Mouse (Mus musculus) limb, embryonic 11.5 days (tissue): ENCODE measurements at regions not wholly inside any gene's neighbourhood (a gene's known extent, or its start where the extent isn't known, plus 50 kb on each side); places are given as distances from the start of the nearest gene placed in this dataset.

Experiments
- ATAC-seq: fragments of 200-750 bp; cut with Nextera tagmentation; 2 replicates; pipeline ENCODE4 v1.8.0; 2017; ENCODE audit warnings: low read depth; ENCODE audit not compliant: insufficient number of reproducible peaks, low FRiP score, low TSS enrichment
- DNase-seq: peaks from one replicate; pipeline ENCODE4 v3.0.0-alpha.2; 2015; ENCODE audit warnings: low spot score
- H3K27ac ChIP-seq: fragments of 300-500 bp; sonication (generic); replicated peaks from 2 replicates; pipeline ENCODE4 v1.5.1; 2014; ENCODE audit warnings: low read depth, mild to moderate bottlenecking, low read length
- H3K27me3 ChIP-seq: fragments of 300-500 bp; sonication (generic); 2 replicates; pipeline ENCODE4 v1.6.1; 2014; ENCODE audit warnings: mild to moderate bottlenecking, low read length, mixed read lengths; ENCODE audit not compliant: control insufficient read depth, insufficient read depth
- H3K36me3 ChIP-seq: fragments of 300-500 bp; sonication (generic); 2 replicates; pipeline ENCODE4 v1.6.1; 2014; ENCODE audit warnings: mild to moderate bottlenecking, low read length, moderate library complexity, mixed read lengths; ENCODE audit not compliant: control insufficient read depth, insufficient read depth
- H3K4me1 ChIP-seq: fragments of 300-500 bp; sonication (generic); 2 replicates; pipeline ENCODE4 v1.6.1; 2014; ENCODE audit warnings: low read length, mixed read lengths; ENCODE audit not compliant: control insufficient read depth, insufficient read depth
- H3K4me2 ChIP-seq: fragments of 300-500 bp; sonication (generic); 2 replicates; pipeline ENCODE4 v1.6.1; 2014; ENCODE audit warnings: low read depth, mild to moderate bottlenecking, moderate library complexity; ENCODE audit not compliant: severe bottlenecking
- H3K4me3 ChIP-seq: fragments of 300-500 bp; sonication (generic); 2 replicates; pipeline ENCODE4 v1.5.1; 2014; ENCODE audit warnings: low read depth, low read length
- H3K9ac ChIP-seq: fragments of 300-500 bp; sonication (generic); 2 replicates; pipeline ENCODE4 v1.6.1; 2014; ENCODE audit warnings: mild to moderate bottlenecking, low read length
- H3K9me3 ChIP-seq: fragments of 300-500 bp; sonication (generic); 2 replicates; pipeline ENCODE4 v1.6.1; 2016; ENCODE audit warnings: low read length; ENCODE audit not compliant: control insufficient read depth
- WGBS: fragments of 180-500 bp; shearing (Covaris S2); extraction: QIAGEN DNeasy Blood & Tissue Kit; methylation state at CpG from one replicate; pipeline ENCODE4 v1.1.7; 2014; 5-methylcytosine and 5-hydroxymethylcytosine counted together

- WGBS = 60% methylated on average over 10 of the region's 10 CpGs
- Histone ChIP-seq H3K9me3 (no peaks in the 10 kb centered on the region), H3K4me3 (no peak overlapping the region), H3K9ac (no peak overlapping the region), H3K27ac (no peak overlapping the region), H3K4me1 (0 out of 2 replicates have a peak, but pooled peaks cover 2% of the 10 kb centered on the region), H3K4me2 (no peak overlapping the region), H3K36me3 (no peaks in the 10 kb centered on the region), H3K27me3 (no peaks in the 10 kb centered on the region)
- DNase-seq (no peak), ATAC-seq (no peak)
Measured at GRCm38 (mm10) chr11:117554111-117554510, 69.9 kb downstream of the Gm11733 start.

DNA sequence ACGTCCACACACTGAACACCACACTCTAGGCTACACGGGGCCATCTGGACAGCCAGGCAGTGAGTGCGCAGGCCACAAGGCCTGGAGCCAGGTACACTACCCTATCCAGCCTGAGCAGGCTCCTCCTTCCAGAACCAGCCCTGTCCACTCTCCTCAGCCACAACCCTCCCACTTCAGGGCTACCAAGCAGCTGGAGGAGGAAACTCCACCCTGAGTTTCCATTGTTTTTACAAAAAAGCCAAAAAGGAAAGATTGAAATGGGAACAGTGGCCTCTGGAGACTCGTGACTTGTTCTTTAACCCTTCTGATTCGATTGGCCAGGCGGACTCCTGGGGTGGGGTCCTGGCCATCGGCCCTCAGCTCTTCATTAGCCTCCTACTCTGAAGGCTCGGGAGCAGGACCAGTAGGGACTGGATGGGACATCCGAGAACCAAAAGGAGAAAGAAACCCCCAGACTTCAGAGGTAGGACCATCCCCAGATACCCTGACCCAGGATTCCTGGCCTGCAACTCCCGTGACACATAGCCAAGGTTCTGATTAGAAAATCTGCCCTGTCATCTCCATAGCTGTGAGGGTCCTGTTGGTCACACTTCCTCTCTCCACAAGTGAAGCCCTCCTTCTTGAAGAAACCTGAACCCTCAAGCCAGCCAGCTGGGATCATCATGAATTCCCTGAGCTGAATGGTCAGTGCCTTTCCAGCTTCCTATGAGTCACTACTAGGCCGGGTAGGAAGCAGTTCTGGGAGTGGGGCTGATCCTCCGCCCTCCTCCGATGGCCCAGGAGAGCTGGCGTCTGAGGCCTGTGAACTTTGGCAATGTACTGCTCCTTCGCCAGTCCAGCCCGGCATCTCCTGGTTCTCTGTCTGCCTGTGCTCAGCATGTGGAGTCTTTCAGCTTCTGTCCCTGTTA, 73.6 kb downstream of the Gm11733 start:
- no peak for DNase-seq
- H3K36me3 ChIP-seq = no peaks in the 10 kb centered on the region
- H3K4me1 ChIP-seq = 0 out of 2 replicates have a peak, but pooled peaks cover 2% of the 10 kb centered on the region
- no peaks in the 10 kb centered on the region for H3K9me3 ChIP-seq
- H3K4me2 ChIP-seq = no peak overlapping the region
- H3K4me3 ChIP-seq = no peak overlapping the region
- no peaks in the 10 kb centered on the region for H3K27me3 ChIP-seq
- H3K27ac ChIP-seq = no peak overlapping the region
- 84% methylated on average over 16 of the region's 16 CpGs for WGBS
- H3K9ac ChIP-seq = no peak overlapping the region
- ATAC-seq = no peak

DNA sequence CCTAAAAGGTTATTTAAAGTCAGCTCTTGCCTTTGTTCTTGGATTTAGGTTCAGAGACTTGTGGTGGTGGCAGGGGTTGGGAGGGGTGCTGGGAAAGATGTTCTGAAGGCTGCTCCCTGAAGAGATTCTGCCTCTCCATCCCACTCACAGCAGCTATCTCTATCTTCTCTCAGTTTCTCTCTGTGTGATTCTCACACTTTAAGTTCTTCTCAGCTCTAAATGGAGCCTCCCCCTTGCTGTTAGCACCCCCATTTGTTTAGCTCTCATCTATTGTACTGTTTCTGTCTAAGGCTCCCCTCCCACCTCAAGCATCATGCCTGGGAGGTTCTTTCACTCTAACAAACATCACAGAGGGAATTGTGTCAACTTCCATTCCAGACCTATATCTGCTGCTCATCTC, 75.7 kb downstream of the Gm11733 start:
- Histone ChIP-seq H3K27me3 (no peaks in the 10 kb centered on the region), H3K36me3 (no peaks in the 10 kb centered on the region), H3K4me3 (no peak overlapping the region), H3K9ac (no peak overlapping the region), H3K4me2 (no peak overlapping the region), H3K27ac (no peak overlapping the region), H3K4me1 (0 out of 2 replicates have a peak, but pooled peaks cover under 1% of the 10 kb centered on the region), H3K9me3 (no peaks in the 10 kb centered on the region)
- no peak for ATAC-seq
- DNase-seq = no peak

DNA sequence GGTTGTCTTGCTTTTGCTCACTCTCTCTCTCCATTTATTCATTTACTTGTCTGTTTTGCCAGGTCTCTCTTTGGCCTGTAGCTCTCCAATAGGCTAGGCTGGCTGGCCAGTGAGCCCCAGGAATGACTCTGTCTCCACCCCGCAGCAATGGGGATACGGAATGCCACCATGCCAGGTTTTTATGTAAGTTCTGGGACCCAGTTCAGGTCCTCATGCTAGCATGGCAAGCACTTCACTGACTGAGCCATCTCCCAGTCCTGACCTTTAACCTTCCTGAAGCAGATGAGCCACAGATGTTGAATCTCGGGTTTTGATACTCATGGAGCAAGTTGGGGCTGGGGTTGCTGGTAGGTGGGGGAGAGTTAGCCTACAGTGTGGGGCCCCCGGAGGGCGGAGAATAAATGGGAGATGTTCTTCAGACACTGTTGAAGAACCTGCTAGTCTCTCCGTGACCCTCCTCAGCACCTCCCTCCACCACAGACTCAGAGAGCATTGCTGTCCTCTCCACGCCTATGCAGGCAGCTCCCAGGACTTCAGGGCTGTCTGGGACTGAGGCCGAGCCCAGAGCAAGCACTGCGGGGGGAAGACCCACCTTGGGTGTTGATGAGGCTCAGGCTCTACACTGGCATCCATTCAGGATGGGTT, 83.9 kb downstream of the Gm11733 start:
- WGBS = 86% methylated on average over 9 of the region's 9 CpGs
- ATAC-seq = no peak

DNA sequence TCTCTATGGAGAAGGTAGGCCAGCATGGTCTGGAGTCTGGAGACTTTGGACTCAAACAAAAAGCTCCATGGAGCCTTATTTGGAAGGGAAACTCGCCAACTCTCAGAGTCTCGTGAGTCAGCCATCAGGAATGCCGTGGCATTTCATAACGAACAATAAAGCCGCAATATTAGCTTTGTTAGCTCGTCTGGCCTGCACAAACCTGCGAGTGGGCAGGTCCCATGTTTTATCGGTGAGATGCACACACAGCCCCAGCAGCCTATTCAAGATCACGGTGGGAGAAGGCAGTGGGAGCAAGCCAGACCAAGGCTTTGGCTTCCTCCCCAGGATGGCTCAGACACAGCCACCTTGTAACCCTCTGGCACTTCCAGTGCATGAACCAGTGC, 84.4 kb downstream of the Gm11733 start:
- H3K27me3 ChIP-seq = 0 out of 2 replicates have a peak, but pooled peaks cover 2% of the 10 kb centered on the region
- 79% methylated on average over 9 of the region's 9 CpGs for WGBS
- H3K9me3 ChIP-seq = no peaks in the 10 kb centered on the region
- H3K4me3 ChIP-seq = no peak overlapping the region
- no peak overlapping the region for H3K4me2 ChIP-seq
- no peak overlapping the region for H3K27ac ChIP-seq
- no peak for DNase-seq
- H3K9ac ChIP-seq = no peak overlapping the region
- no peak for ATAC-seq
- no peaks in the 10 kb centered on the region for H3K36me3 ChIP-seq
- H3K4me1 ChIP-seq = 0 out of 2 replicates have a peak, but pooled peaks cover 1% of the 10 kb centered on the region

More for the DNA sequence above, 83.9 kb downstream of the Gm11733 start:
- Histone ChIP-seq H3K27me3 (0 out of 2 replicates have a peak, but pooled peaks cover 2% of the 10 kb centered on the region), H3K36me3 (no peaks in the 10 kb centered on the region), H3K27ac (no peak overlapping the region), H3K4me2 (no peak overlapping the region), H3K9ac (no peak overlapping the region), H3K4me3 (no peak overlapping the region), H3K9me3 (no peaks in the 10 kb centered on the region), H3K4me1 (no peaks in the 10 kb centered on the region)
- no peak for DNase-seq

DNA sequence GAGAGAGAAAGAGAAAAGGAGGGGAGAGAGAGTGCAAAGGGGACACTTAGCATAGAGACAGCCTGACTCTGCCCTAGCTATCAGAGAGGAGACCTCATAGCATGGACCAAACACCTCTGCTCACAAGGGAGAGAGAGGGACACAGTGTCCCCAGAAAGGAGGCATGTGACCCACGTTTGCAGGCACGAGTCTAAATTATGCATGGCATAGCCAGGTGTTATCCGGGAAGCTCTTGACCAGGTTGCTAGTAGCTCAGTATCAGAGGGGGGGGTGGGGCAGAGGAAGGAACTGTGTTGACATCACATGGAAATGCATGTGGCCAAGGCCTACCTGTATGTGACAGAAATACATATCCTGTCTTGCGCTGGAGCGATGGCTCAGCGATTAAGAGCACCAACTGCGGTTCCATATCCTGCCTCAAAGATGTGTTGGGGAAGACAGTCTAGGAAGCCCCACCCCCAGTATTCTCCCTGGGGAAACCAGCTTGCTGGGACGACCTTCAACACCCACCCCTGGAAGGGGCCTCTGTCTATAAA, 84.5 kb upstream of the Tnrc6c start:
- 74% methylated on average over 8 of the region's 8 CpGs for WGBS
- Histone ChIP-seq H3K4me1 (0 out of 2 replicates have a peak, but pooled peaks cover 5% of the 10 kb centered on the region), H3K27ac (no peak overlapping the region), H3K36me3 (no peaks in the 10 kb centered on the region), H3K9ac (no peak overlapping the region), H3K4me2 (no peak overlapping the region), H3K27me3 (0 out of 2 replicates have a peak, but pooled peaks cover 2% of the 10 kb centered on the region), H3K4me3 (no peak overlapping the region), H3K9me3 (no peaks in the 10 kb centered on the region)
- ATAC-seq (no peak), DNase-seq (no peak)

DNA sequence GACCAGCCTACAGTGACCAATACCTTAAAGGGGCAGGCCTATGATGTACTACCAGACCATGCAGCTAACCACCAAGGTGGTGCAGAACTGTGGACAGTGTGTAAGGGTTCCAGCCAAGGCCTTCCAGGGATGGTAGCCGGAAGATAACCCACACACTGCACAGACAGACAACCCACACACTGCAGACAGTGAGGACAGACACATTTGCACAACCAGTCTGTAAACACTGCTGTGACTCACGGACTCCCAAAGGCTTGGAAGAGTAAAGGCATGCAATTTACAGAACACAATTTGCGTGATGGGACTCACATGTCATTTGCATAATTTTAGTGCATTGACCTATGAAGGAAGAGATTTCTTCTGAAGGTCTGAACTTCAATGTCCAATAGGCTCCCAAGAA, 82.2 kb upstream of the Tnrc6c start:
- Histone ChIP-seq H3K4me3 (no peak overlapping the region), H3K9ac (no peak overlapping the region), H3K4me1 (0 out of 2 replicates have a peak, but pooled peaks cover 5% of the 10 kb centered on the region), H3K9me3 (no peaks in the 10 kb centered on the region), H3K4me2 (no peak overlapping the region), H3K36me3 (no peaks in the 10 kb centered on the region), H3K27me3 (no peaks in the 10 kb centered on the region), H3K27ac (no peak overlapping the region)
- ATAC-seq = no peak
- 91% methylated on average over 3 of the region's 3 CpGs for WGBS
- no peak for DNase-seq

DNA sequence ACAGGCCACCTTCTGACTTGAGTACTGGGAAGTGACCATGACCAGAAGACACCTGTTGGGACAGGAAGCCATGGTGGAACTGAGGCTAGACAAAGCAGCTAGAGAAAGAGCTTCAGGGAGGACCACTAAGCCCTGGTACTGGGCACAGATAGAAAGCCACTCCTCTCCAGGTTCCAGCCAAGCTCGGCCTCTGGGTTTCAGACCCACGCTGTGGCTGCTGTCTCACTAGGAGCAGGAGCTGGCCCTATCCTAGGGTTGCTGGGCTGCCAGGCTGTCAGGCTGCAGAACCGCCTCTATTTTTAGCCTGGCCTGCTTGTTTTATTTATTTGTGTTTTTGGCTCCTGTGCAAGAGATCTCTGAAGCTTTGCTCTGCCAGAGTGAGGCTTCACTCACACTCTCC, 79.4 kb upstream of the Tnrc6c start:
- DNase-seq (no peak), ATAC-seq (no peak)
- H3K9ac ChIP-seq = no peak overlapping the region
- H3K36me3 ChIP-seq = no peaks in the 10 kb centered on the region
- no peak overlapping the region for H3K27ac ChIP-seq
- H3K9me3 ChIP-seq = no peaks in the 10 kb centered on the region
- 0 out of 2 replicates have a peak, but pooled peaks cover 5% of the 10 kb centered on the region for H3K4me1 ChIP-seq
- H3K4me2 ChIP-seq = no peak overlapping the region
- no peaks in the 10 kb centered on the region for H3K27me3 ChIP-seq
- no peak overlapping the region for H3K4me3 ChIP-seq
- WGBS = 74% methylated on average over 3 of the region's 3 CpGs
